Mouse (Mus musculus): ENCODE results near the gene Sf3a1. TPM values are rescaled to one million over a fixed set of nuclear protein-coding genes. Genes with fewer than 3 reads are reported as not detected.
A peak's percentile ranks its signal among the peaks of the same experiment; 100 is the strongest.

Gene Sf3a1
- polyA plus RNA-seq, 1 experiment from 2014 or later = 68.7 TPM

GRCm38 (mm10) chr11:4196636-4197035 is 36.5 kb downstream of the Sf3a1 start:
- H3K4me3 ChIP-seq (ENCODE audit: low read depth, low read length) = no peak overlapping the region
- ATAC-seq (ENCODE audit: insufficient read depth) (peak; percentile 75), DNase-seq (peak; percentile 36)
- 50% methylated on average over 8 of the region's 8 CpGs for WGBS
- H3K9me3 ChIP-seq (ENCODE audit: low read depth, low read length) = no peaks in the 10 kb centered on the region
- H3K4me1 ChIP-seq (ENCODE audit: insufficient read depth) = no peaks in the 10 kb centered on the region
- no peaks in the 10 kb centered on the region for H3K36me3 ChIP-seq (ENCODE audit: insufficient read depth)
- no peaks in the 10 kb centered on the region for H3K27me3 ChIP-seq (ENCODE audit: insufficient read depth, low read length)
- no peak overlapping the region for H3K4me2 ChIP-seq
- TF ChIP-seq CTCF (IDR thresholded peaks at IDR 0.05; ENCODE audit: low read depth) = no peak
- no peak overlapping the region for H3K9ac ChIP-seq
- no peak overlapping the region for H3K27ac ChIP-seq (ENCODE audit: low read depth)

GRCm38 (mm10) chr11:4197691-4198090 is 37.5 kb downstream of the Sf3a1 start:
- WGBS = 82% methylated on average over 1 of the region's 1 CpGs
- TF ChIP-seq CTCF (IDR thresholded peaks at IDR 0.05; ENCODE audit: low read depth) = no peak
- H3K36me3 ChIP-seq (ENCODE audit: insufficient read depth) = no peaks in the 10 kb centered on the region
- ATAC-seq (ENCODE audit: insufficient read depth) (no peak), DNase-seq (no peak)
- H3K4me1 ChIP-seq (ENCODE audit: insufficient read depth) = no peaks in the 10 kb centered on the region
- no peak overlapping the region for H3K4me3 ChIP-seq (ENCODE audit: low read depth, low read length)
- no peak overlapping the region for H3K9ac ChIP-seq
- H3K9me3 ChIP-seq (ENCODE audit: low read depth, low read length) = no peaks in the 10 kb centered on the region
- H3K27ac ChIP-seq (ENCODE audit: low read depth) = no peak overlapping the region
- H3K27me3 ChIP-seq (ENCODE audit: insufficient read depth, low read length) = no peaks in the 10 kb centered on the region
- H3K4me2 ChIP-seq = no peak overlapping the region

DNA sequence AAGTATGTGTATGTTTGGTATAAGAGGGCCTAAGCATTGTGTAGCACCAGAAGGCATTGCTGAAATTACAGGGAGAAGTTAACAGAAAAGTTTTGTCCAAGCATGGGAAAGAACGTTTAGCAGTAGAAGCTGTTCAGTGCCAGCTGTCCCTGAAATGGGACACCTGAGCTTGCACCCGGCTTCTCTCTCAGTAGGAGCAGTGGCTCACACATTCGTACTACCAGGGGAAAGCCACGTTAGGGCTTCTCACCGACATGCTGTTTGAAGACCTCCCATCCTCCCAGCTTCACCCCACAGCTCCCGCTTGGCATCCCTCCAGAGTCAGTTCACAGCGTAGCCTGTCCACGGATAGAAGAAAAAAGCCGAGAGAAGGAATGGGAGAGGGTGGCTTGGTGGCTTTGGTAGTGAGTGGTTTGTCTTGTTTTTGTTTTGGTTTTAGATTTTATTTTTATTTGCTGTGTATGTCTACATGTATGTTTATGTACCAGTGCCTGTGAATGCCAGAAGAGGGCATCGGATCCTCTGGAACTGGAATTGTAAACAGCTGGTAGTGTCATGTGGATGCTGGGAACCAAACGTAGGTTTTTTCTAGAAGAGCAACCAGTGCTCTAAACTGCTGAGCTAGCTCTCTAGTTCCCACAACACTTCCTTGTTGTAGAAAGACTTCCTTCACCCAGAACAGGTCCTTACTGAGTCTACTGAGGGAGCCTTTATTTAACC is 42.0 kb downstream of the Sf3a1 start:
- 44% methylated on average over 11 of the region's 11 CpGs for WGBS
- Histone ChIP-seq H3K4me3 (ENCODE audit: low read depth, low read length) (no peak overlapping the region), H3K4me1 (ENCODE audit: insufficient read depth) (no peaks in the 10 kb centered on the region), H3K9ac (no peak overlapping the region), H3K27ac (ENCODE audit: low read depth) (no peak overlapping the region), H3K27me3 (ENCODE audit: insufficient read depth, low read length) (no peaks in the 10 kb centered on the region), H3K9me3 (ENCODE audit: low read depth, low read length) (no peaks in the 10 kb centered on the region), H3K4me2 (no peak overlapping the region), H3K36me3 (ENCODE audit: insufficient read depth) (peaks cover 8% of the 10 kb centered on the region)
- no peak for ATAC-seq (ENCODE audit: insufficient read depth)
- TF ChIP-seq CTCF (IDR thresholded peaks at IDR 0.05; ENCODE audit: low read depth) = no peak
- peak; percentile 59 for DNase-seq

GRCm38 (mm10) chr11:4202995-4203704 is 43.0 kb downstream of the Sf3a1 start:
- Histone ChIP-seq H3K4me1 (ENCODE audit: insufficient read depth) (no peaks in the 10 kb centered on the region), H3K9ac (no peak overlapping the region), H3K27ac (ENCODE audit: low read depth) (peak overlapping the region; percentile 38; the same call in 1 of the 2 replicates), H3K4me3 (ENCODE audit: low read depth, low read length) (no peak overlapping the region), H3K9me3 (ENCODE audit: low read depth, low read length) (no peaks in the 10 kb centered on the region), H3K36me3 (ENCODE audit: insufficient read depth) (peaks cover 8% of the 10 kb centered on the region), H3K27me3 (ENCODE audit: insufficient read depth, low read length) (no peaks in the 10 kb centered on the region), H3K4me2 (no peak overlapping the region)
- 65% methylated on average over 12 of the region's 12 CpGs for whole genome bisulfite sequencing
- TF ChIP-seq CTCF (IDR thresholded peaks at IDR 0.05; ENCODE audit: low read depth) = no peak
- no peak for DNase-seq
- ATAC-seq (ENCODE audit: insufficient read depth) = no peak

DNA sequence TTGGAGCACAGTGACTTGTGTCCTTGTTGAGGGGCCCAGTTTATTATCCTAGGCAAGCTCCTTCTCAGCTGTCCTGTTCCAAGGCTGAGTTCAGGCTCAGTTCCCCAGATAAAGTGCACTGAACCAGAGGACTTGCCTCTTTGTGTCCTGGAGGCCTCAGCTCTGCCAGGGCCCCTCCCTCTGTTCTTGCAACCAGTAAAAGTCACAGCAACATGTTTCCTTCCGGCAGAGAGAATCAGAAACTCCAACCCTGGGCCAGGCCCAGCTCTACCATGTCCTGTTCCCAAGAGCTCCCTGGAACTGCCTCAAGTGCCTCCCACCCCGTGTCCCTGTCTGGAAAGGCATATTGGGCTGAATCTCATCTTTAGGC is 43.5 kb downstream of the Sf3a1 start:
- WGBS = 45% methylated on average over 2 of the region's 2 CpGs
- H3K27me3 ChIP-seq (ENCODE audit: insufficient read depth, low read length) = no peaks in the 10 kb centered on the region
- H3K4me3 ChIP-seq (ENCODE audit: low read depth, low read length) = no peak overlapping the region
- no peak for TF ChIP-seq CTCF (IDR thresholded peaks at IDR 0.05; ENCODE audit: low read depth)
- no peaks in the 10 kb centered on the region for H3K4me1 ChIP-seq (ENCODE audit: insufficient read depth)
- H3K36me3 ChIP-seq (ENCODE audit: insufficient read depth) = peaks cover 11% of the 10 kb centered on the region
- no peak for ATAC-seq (ENCODE audit: insufficient read depth)
- H3K9ac ChIP-seq = no peak overlapping the region
- H3K4me2 ChIP-seq = no peak overlapping the region
- no peak for DNase-seq
- H3K9me3 ChIP-seq (ENCODE audit: low read depth, low read length) = no peaks in the 10 kb centered on the region
- H3K27ac ChIP-seq (ENCODE audit: low read depth) = peak overlapping the region; percentile 38; the same call in 1 of the 2 replicates

- DNase-seq (no peak), ATAC-seq (ENCODE audit: insufficient read depth) (no peak)
- peaks cover 21% of the 10 kb centered on the region for H3K36me3 ChIP-seq (ENCODE audit: insufficient read depth)
- no peak overlapping the region for H3K9ac ChIP-seq
- WGBS = 66% methylated on average over 5 of the region's 5 CpGs
- TF ChIP-seq CTCF (IDR thresholded peaks at IDR 0.05; ENCODE audit: low read depth) = no peak
- H3K9me3 ChIP-seq (ENCODE audit: low read depth, low read length) = no peaks in the 10 kb centered on the region
- no peak overlapping the region for H3K4me2 ChIP-seq
- no peak overlapping the region for H3K4me3 ChIP-seq (ENCODE audit: low read depth, low read length)
- no peaks in the 10 kb centered on the region for H3K4me1 ChIP-seq (ENCODE audit: insufficient read depth)
- no peaks in the 10 kb centered on the region for H3K27me3 ChIP-seq (ENCODE audit: insufficient read depth, low read length)
- H3K27ac ChIP-seq (ENCODE audit: low read depth) = no peak overlapping the region
These were observed 45.0 kb downstream of the Sf3a1 start for GRCm38 (mm10) chr11:4205097-4205655.

- 81% methylated on average over 7 of the region's 7 CpGs for WGBS
- TF ChIP-seq CTCF (IDR thresholded peaks at IDR 0.05; ENCODE audit: low read depth) = no peak
- ATAC-seq (ENCODE audit: insufficient read depth) (no peak), DNase-seq (no peak)
- H3K4me3 ChIP-seq (ENCODE audit: low read depth, low read length) = no peak overlapping the region
- H3K4me1 ChIP-seq (ENCODE audit: insufficient read depth) = no peaks in the 10 kb centered on the region
- H3K36me3 ChIP-seq (ENCODE audit: insufficient read depth) = peaks cover 29% of the 10 kb centered on the region
- no peak overlapping the region for H3K4me2 ChIP-seq
- no peak overlapping the region for H3K9ac ChIP-seq
- H3K9me3 ChIP-seq (ENCODE audit: low read depth, low read length) = no peaks in the 10 kb centered on the region
- H3K27ac ChIP-seq (ENCODE audit: low read depth) = no peak overlapping the region
- H3K27me3 ChIP-seq (ENCODE audit: insufficient read depth, low read length) = no peaks in the 10 kb centered on the region
These were observed 45.8 kb downstream of the Sf3a1 start for GRCm38 (mm10) chr11:4205951-4206350.

Data from lung, embryonic 14.5 days (tissue).